Mouse (Mus musculus): Measurements from ENCODE around the gene Cldn16.

- TF ChIP-seq CTCF (IDR thresholded peaks at IDR 0.05; ENCODE audit: control insufficient read depth, insufficient read depth, insufficient replicate concordance, low read depth, low read length) (no peak), POLR2A (IDR thresholded peaks at IDR 0.05; ENCODE audit: control insufficient read depth, low read depth, low read length) (no peak)
These were observed 40.9 kb upstream of the Cldn16 start for GRCm38 (mm10) chr16:26422078-26422477.

Measured in testis, adult 2 months (tissue).